Mouse (Mus musculus) neural tube, embryonic 12.5 days (tissue): ENCODE measurements around the gene Snx25. TPM values are rescaled to one million over a fixed set of nuclear protein-coding genes. Genes with fewer than 3 reads are reported as not detected.
"Not testable (repeated sequence)": the region's sequence is repeated elsewhere in the genome, so short reads cannot be mapped to it uniquely, and the experiment has no call there.

ENCODE experiments used
- ATAC-seq: fragments of 200-750 bp; cut with Nextera tagmentation; 2 replicates; pipeline ENCODE4 v1.8.0; 2017; ENCODE audit warnings: low read depth, mild to moderate bottlenecking, moderate TSS enrichment, moderate library complexity; ENCODE audit not compliant: low FRiP score
- H3K27ac ChIP-seq: fragments of 300-500 bp; sonication (generic); 2 replicates; pipeline ENCODE4 v1.5.1; 2016
- H3K27me3 ChIP-seq: fragments of 300-500 bp; sonication (generic); replicated peaks from 2 replicates; pipeline ENCODE4 v1.6.1; 2016; ENCODE audit warnings: mild to moderate bottlenecking
- H3K36me3 ChIP-seq: fragments of 300-500 bp; sonication (generic); 2 replicates; pipeline ENCODE4 v1.6.1; 2016; ENCODE audit warnings: mild to moderate bottlenecking
- H3K4me1 ChIP-seq: fragments of 300-500 bp; sonication (generic); 2 replicates; pipeline ENCODE4 v1.6.1; 2016
- H3K4me2 ChIP-seq: fragments of 300-500 bp; sonication (generic); replicated peaks from 2 replicates; pipeline ENCODE4 v1.6.1; 2016; ENCODE audit warnings: mild to moderate bottlenecking
- H3K4me3 ChIP-seq: fragments of 300-500 bp; sonication (generic); 2 replicates; pipeline ENCODE4 v1.5.1; 2016
- H3K9ac ChIP-seq: fragments of 300-500 bp; sonication (generic); 2 replicates; pipeline ENCODE4 v1.6.1; 2016; ENCODE audit warnings: mild to moderate bottlenecking
- H3K9me3 ChIP-seq: fragments of 300-500 bp; sonication (generic); 2 replicates; pipeline ENCODE4 v1.6.1; 2016; ENCODE audit warnings: mild to moderate bottlenecking
- WGBS: fragments of 180-500 bp; shearing (Covaris S2); methylation state at CpG from one replicate; pipeline ENCODE4 v1.1.7; 2016; 5-methylcytosine and 5-hydroxymethylcytosine counted together
- polyA plus RNA-seq: library from polyadenylated mRNA; unstranded; fragments of >200 nt; fragmentation: Nextera tagmentation; extraction: Ambion mirVana; gene quantifications from 2 replicates; pipeline ENCODE4 v1.2.1, GENCODE M21; 2016

The Snx25 gene
- polyA plus RNA-seq, 1 experiment from 2014 or later = 6.7 TPM

- no peak overlapping the region for H3K27ac ChIP-seq
- 76% methylated on average over 9 of the region's 9 CpGs for WGBS
- ATAC-seq = no peak
- H3K36me3 ChIP-seq = no peaks in the 10 kb centered on the region
- H3K4me1 ChIP-seq = peaks cover 7% of the 10 kb centered on the region
- no peak overlapping the region for H3K4me3 ChIP-seq
- H3K9me3 ChIP-seq = no peaks in the 10 kb centered on the region
- H3K27me3 ChIP-seq = no peaks in the 10 kb centered on the region
- no peak overlapping the region for H3K9ac ChIP-seq
- no peak overlapping the region for H3K4me2 ChIP-seq
These were observed 2.2 kb downstream of the Snx25 start for GRCm38 (mm10) chr8:46149782-46150181.

DNA sequence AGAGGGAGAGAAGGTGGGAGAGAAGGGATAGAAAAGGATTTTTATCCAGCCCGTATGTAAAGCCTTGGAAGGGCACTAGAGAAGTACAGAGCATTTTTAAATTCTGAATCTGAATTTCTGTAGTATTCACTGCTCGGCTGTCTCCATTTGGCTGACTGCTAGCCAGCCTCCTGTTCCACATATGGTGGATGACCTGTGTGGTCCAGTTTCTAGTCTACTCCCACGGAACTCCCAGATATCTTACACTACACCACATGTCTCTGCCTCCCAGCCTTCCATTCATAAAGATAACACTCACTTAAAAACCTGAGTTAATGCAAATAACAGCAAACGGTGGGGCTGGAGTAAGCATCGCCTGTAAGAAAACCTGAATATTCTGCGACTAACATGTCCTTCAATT lies 2.7 kb downstream of the Snx25 start:
- 80% methylated on average over 6 of the region's 6 CpGs for WGBS
- no peak overlapping the region for H3K4me2 ChIP-seq
- no peak overlapping the region for H3K4me3 ChIP-seq
- no peaks in the 10 kb centered on the region for H3K36me3 ChIP-seq
- H3K27me3 ChIP-seq = no peaks in the 10 kb centered on the region
- ATAC-seq = no peak
- H3K9ac ChIP-seq = no peak overlapping the region
- peaks cover 7% of the 10 kb centered on the region for H3K4me1 ChIP-seq
- no peaks in the 10 kb centered on the region for H3K9me3 ChIP-seq
- H3K27ac ChIP-seq = no peak overlapping the region

GRCm38 (mm10) chr8:46146173-46146572 lies 5.8 kb downstream of the Snx25 start:
- Histone ChIP-seq H3K27me3 (no peaks in the 10 kb centered on the region), H3K9me3 (no peaks in the 10 kb centered on the region), H3K9ac (no peak overlapping the region), H3K27ac (no peak overlapping the region), H3K4me3 (no peak overlapping the region), H3K4me2 (no peak overlapping the region), H3K36me3 (no peaks in the 10 kb centered on the region), H3K4me1 (peaks cover 6% of the 10 kb centered on the region)
- no peak for ATAC-seq
- WGBS = 49% methylated on average over 3 of the region's 3 CpGs

DNA sequence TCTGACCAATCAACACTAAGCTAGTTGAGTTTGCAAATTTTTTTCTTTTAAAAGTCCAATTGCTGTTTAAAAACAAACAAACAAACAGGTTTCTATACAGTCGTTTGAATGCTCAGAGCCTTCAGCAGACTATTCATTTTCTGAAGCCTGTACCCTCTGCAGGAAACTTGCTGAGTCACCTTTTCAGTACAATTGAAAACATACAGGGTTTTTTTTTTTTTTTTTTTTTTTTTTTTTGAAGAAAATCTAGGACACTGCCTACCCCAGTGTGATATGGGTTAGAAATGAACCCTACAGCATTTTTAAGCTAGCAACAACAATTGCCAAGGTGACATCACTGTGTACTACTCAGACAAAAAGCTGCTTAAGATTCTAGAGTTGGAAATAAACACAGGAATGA lies 8.0 kb downstream of the Snx25 start:
- Histone ChIP-seq H3K4me3 (no peak overlapping the region), H3K36me3 (no peaks in the 10 kb centered on the region), H3K4me2 (no peak overlapping the region), H3K4me1 (no peaks in the 10 kb centered on the region), H3K9me3 (no peaks in the 10 kb centered on the region), H3K27me3 (no peaks in the 10 kb centered on the region), H3K9ac (no peak overlapping the region), H3K27ac (no peak overlapping the region)
- 55% methylated on average over 1 of the region's 1 CpGs for WGBS
- ATAC-seq = no peak

- Histone ChIP-seq H3K27me3 (no peaks in the 10 kb centered on the region), H3K4me3 (no peak overlapping the region), H3K27ac (no peak overlapping the region), H3K4me1 (no peaks in the 10 kb centered on the region), H3K36me3 (no peaks in the 10 kb centered on the region), H3K9me3 (no peaks in the 10 kb centered on the region), H3K4me2 (no peak overlapping the region), H3K9ac (no peak overlapping the region)
- 78% methylated on average over 5 of the region's 5 CpGs for WGBS
- ATAC-seq = no peak
These were observed 8.5 kb downstream of the Snx25 start for GRCm38 (mm10) chr8:46143470-46143869.

- Histone ChIP-seq H3K9me3 (no peaks in the 10 kb centered on the region), H3K27me3 (no peaks in the 10 kb centered on the region), H3K4me2 (no peak overlapping the region), H3K36me3 (no peaks in the 10 kb centered on the region), H3K4me3 (no peak overlapping the region), H3K27ac (no peak overlapping the region), H3K4me1 (no peaks in the 10 kb centered on the region), H3K9ac (no peak overlapping the region)
- no peak for ATAC-seq
- 89% methylated on average over 4 of the region's 4 CpGs for WGBS
These were observed 9.4 kb downstream of the Snx25 start for GRCm38 (mm10) chr8:46142498-46143081.

GRCm38 (mm10) chr8:46141688-46142087 lies 10.3 kb downstream of the Snx25 start:
- Histone ChIP-seq H3K4me3 (no peak overlapping the region), H3K27me3 (no peaks in the 10 kb centered on the region), H3K27ac (no peak overlapping the region), H3K4me2 (no peak overlapping the region), H3K9ac (no peak overlapping the region), H3K4me1 (no peaks in the 10 kb centered on the region), H3K36me3 (no peaks in the 10 kb centered on the region), H3K9me3 (no peaks in the 10 kb centered on the region)
- WGBS = 92% methylated on average over 3 of the region's 3 CpGs
- ATAC-seq = no peak

DNA sequence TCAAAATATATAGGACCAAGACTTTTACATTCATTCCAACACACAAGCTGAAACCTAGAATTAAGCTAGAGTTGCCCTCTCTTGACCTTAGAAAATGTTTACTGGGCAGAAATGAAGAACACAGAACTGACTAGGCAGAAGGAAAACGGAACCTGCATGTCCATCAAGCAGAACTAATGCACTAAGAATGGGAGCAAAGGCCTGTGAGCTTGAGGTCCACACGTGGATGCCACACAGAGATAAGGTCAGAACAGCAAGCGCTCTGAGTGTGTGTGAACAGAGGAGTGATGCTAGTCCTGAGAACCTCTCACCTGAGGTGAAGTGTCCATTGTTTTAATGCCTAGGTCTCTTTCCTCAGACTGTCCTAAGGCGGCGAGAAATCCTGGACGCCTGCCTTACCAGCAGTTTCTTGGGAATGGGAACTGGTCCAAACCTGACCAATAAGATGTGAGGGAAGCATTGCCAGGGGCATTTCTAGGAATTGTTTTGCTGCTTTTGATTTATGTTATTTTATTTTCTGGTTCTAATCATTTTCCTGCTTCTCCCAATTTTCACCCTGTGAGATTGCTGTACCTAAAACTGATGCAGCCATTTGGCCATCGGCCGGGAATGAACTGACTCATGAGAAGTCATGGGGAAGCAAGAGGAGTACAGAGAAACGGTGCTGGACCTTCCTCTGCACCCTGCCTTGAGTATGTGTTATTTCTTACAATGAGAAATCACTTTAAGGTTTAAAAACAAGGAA lies 11.4 kb downstream of the Snx25 start:
- Histone ChIP-seq H3K4me1 (no peaks in the 10 kb centered on the region), H3K27me3 (no peaks in the 10 kb centered on the region), H3K9ac (no peak overlapping the region), H3K9me3 (no peaks in the 10 kb centered on the region), H3K36me3 (no peaks in the 10 kb centered on the region), H3K4me3 (no peak overlapping the region), H3K27ac (no peak overlapping the region), H3K4me2 (no peak overlapping the region)
- no peak for ATAC-seq
- 88% methylated on average over 9 of the region's 9 CpGs for WGBS

- no peak overlapping the region for H3K27ac ChIP-seq
- ATAC-seq = no peak
- no peak overlapping the region for H3K4me2 ChIP-seq
- H3K4me3 ChIP-seq = no peak overlapping the region
- no peaks in the 10 kb centered on the region for H3K9me3 ChIP-seq
- no peaks in the 10 kb centered on the region for H3K4me1 ChIP-seq
- 95% methylated on average over 10 of the region's 10 CpGs for WGBS
- no peak overlapping the region for H3K9ac ChIP-seq
- H3K36me3 ChIP-seq = peaks cover 4% of the 10 kb centered on the region; the same call in 1 of the 2 replicates
- no peaks in the 10 kb centered on the region for H3K27me3 ChIP-seq
These were observed 13.9 kb downstream of the Snx25 start for GRCm38 (mm10) chr8:46137843-46138596.

GRCm38 (mm10) chr8:46137336-46137735 lies 14.6 kb downstream of the Snx25 start:
- Histone ChIP-seq H3K27me3 (no peaks in the 10 kb centered on the region), H3K27ac (no peak overlapping the region), H3K9ac (no peak overlapping the region), H3K4me3 (no peak overlapping the region), H3K9me3 (no peaks in the 10 kb centered on the region), H3K4me2 (no peak overlapping the region), H3K4me1 (no peaks in the 10 kb centered on the region), H3K36me3 (peaks cover 4% of the 10 kb centered on the region; the same call in 1 of the 2 replicates)
- 91% methylated on average over 1 of the region's 1 CpGs for WGBS
- no peak for ATAC-seq

DNA sequence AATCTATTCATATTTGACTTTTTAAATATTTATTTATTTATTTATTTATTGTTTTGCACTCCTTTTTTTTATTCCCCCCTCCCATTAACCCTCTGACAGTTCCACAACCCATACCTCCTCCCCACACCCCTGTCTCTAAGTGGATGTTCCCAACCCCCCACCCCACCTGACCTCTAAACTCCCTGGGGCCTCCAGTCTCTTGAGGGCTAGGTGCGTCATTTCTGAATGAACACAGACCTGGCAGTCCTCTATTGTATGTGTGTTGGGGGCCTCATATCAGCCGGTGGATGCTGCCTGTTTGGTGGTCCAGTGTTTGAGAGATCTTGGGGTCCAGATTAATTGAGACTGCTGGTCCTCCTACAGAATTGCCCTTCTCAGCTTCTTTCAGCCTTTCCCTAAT lies 16.4 kb downstream of the Snx25 start:
- H3K4me2 ChIP-seq, H3K9me3 ChIP-seq, H3K4me3 ChIP-seq, H3K36me3 ChIP-seq, ATAC-seq, H3K4me1 ChIP-seq, H3K9ac ChIP-seq, H3K27ac ChIP-seq, H3K27me3 ChIP-seq: not testable (repeated sequence)
- 97% methylated on average over 2 of the region's 2 CpGs for WGBS

GRCm38 (mm10) chr8:46130426-46130825 lies 21.5 kb downstream of the Snx25 start:
- no peak for ATAC-seq
- 88% methylated on average over 2 of the region's 2 CpGs for WGBS

More at GRCm38 (mm10) chr8:46130426-46130825, 21.5 kb downstream of the Snx25 start:
- no peak overlapping the region for H3K4me2 ChIP-seq
- H3K36me3 ChIP-seq = peaks cover 4% of the 10 kb centered on the region; the same call in 1 of the 2 replicates
- H3K9me3 ChIP-seq = no peaks in the 10 kb centered on the region
- no peak overlapping the region for H3K9ac ChIP-seq
- H3K4me3 ChIP-seq = no peak overlapping the region
- H3K27me3 ChIP-seq = no peaks in the 10 kb centered on the region
- H3K27ac ChIP-seq = no peak overlapping the region
- no peaks in the 10 kb centered on the region for H3K4me1 ChIP-seq
